Mouse (Mus musculus) CH12.LX (cell line): ENCODE measurements around the gene Col6a1. TPM values are rescaled to one million over a fixed set of nuclear protein-coding genes. Genes with fewer than 3 reads are reported as not detected.

ENCODE experiments used
- DNase-seq: peaks from one replicate; pipeline ENCODE4 v3.0.0-alpha.2; 2013; ENCODE audit errors: extremely low read depth
- H3K27ac ChIP-seq: 2 replicates; pipeline ENCODE4 v1.5.1; 2012; ENCODE audit warnings: low read depth, mild to moderate bottlenecking, control low read depth, moderate library complexity; ENCODE audit not compliant: insufficient read depth
- H3K27me3 ChIP-seq: replicated peaks from 2 replicates; pipeline ENCODE3; 2012; ENCODE audit warnings: inconsistent platforms
- H3K36me3 ChIP-seq, 2 experiments: replicated peaks in 1 of 2; 2 replicates each; pipeline versions ENCODE3 to v1.6.1; 2012; ENCODE audit warnings: inconsistent platforms in 1 of 2, low read length in 1 of 2, mild to moderate bottlenecking in 1 of 2, mixed read lengths in 1 of 2, moderate library complexity in 1 of 2; ENCODE audit not compliant: control insufficient read depth in 1 of 2, insufficient read depth in 1 of 2
- H3K4me1 ChIP-seq, 2 experiments: 2 replicates each; pipeline ENCODE4 v1.6.1; 2012; ENCODE audit warnings: inconsistent platforms in 1 of 2, moderate library complexity in 1 of 2; ENCODE audit not compliant: insufficient read depth in 2 of 2, control insufficient read depth in 1 of 2
- H3K4me2 ChIP-seq: 2 replicates; pipeline ENCODE4 v1.6.1; 2012; ENCODE audit warnings: low read depth, mild to moderate bottlenecking, control low read depth; ENCODE audit not compliant: poor library complexity, insufficient read depth, severe bottlenecking
- H3K4me3 ChIP-seq, 3 experiments: fragments of 150-350 bp in 1 of 3; sonication (generic) in 1 of 3; replicated peaks in 1 of 3; 2 replicates each; pipeline versions ENCODE3 to v1.5.1; 2011 to 2012; ENCODE audit warnings: low read depth in 2 of 3, low read length in 2 of 3, mild to moderate bottlenecking in 2 of 3, moderate library complexity in 2 of 3, control low read depth in 1 of 3, improper control_type of control experiment in 1 of 3, inconsistent platforms in 1 of 3, mixed read lengths in 1 of 3; ENCODE audit not compliant: poor library complexity in 1 of 3
- H3K79me2 ChIP-seq: replicated peaks from 2 replicates; pipeline ENCODE4 v1.6.1; 2012; ENCODE audit warnings: mild to moderate bottlenecking, moderate library complexity; ENCODE audit not compliant: control insufficient read depth, poor library complexity, insufficient read depth, severe bottlenecking; ENCODE audit errors: extremely low read depth
- H3K9ac ChIP-seq: 2 replicates; pipeline ENCODE4 v1.6.1; 2012; ENCODE audit warnings: low read depth, mild to moderate bottlenecking, control low read depth, moderate library complexity; ENCODE audit not compliant: insufficient read depth
- H3K9me3 ChIP-seq: replicated peaks from 2 replicates; pipeline ENCODE3; 2012; ENCODE audit warnings: low read length, inconsistent platforms, mixed read lengths
- BHLHE40 ChIP-seq: IDR thresholded peaks from 2 replicates; pipeline ENCODE4 v1.6.1; 2011; ENCODE audit warnings: mild to moderate bottlenecking, low read depth, low read length, improper control_type of control experiment
- CHD1 ChIP-seq: IDR thresholded peaks from 2 replicates; pipeline ENCODE4 v1.6.1; 2012; ENCODE audit warnings: low read depth, low read length, improper control_type of control experiment, inconsistent platforms
- CHD2 ChIP-seq: IDR thresholded peaks from 2 replicates; pipeline ENCODE4 v1.6.1; 2011; ENCODE audit warnings: low read length, improper control_type of control experiment
- E2F4 ChIP-seq: IDR thresholded peaks from 2 replicates; pipeline ENCODE4 v1.6.1; 2011; ENCODE audit warnings: low read depth, low read length, improper control_type of control experiment; ENCODE audit not compliant: insufficient replicate concordance
- ELF1 ChIP-seq: IDR thresholded peaks from 2 replicates; pipeline ENCODE4 v1.6.1; 2014; ENCODE audit warnings: low read depth, mild to moderate bottlenecking, inconsistent platforms, low read length, improper control_type of control experiment
- EP300 ChIP-seq: IDR thresholded peaks from 2 replicates; pipeline ENCODE4 v1.6.1; 2011; ENCODE audit warnings: low read length, improper control_type of control experiment
- ETS1 ChIP-seq: conservative IDR thresholded peaks from 2 replicates; pipeline ENCODE4 v1.6.1; 2012; ENCODE audit warnings: low read depth, mild to moderate bottlenecking, inconsistent platforms, low read length, improper control_type of control experiment, moderate library complexity
- IRF4 ChIP-seq: IDR thresholded peaks from 2 replicates; pipeline ENCODE4 v1.6.1; 2014; ENCODE audit warnings: low read depth, mild to moderate bottlenecking, inconsistent platforms, low read length, improper control_type of control experiment
- JUN ChIP-seq: IDR thresholded peaks from 2 replicates; pipeline ENCODE4 v1.6.1; 2011; ENCODE audit warnings: low read depth, mild to moderate bottlenecking, low read length, improper control_type of control experiment, moderate library complexity; ENCODE audit not compliant: insufficient read depth
- JUND ChIP-seq: conservative IDR thresholded peaks from 2 replicates; pipeline ENCODE4 v1.6.1; 2011; ENCODE audit warnings: low read depth, low read length, improper control_type of control experiment
- KAT2A ChIP-seq: IDR thresholded peaks from 2 replicates; pipeline ENCODE4 v1.6.1; 2012; ENCODE audit warnings: low read length, improper control_type of control experiment, inconsistent platforms; ENCODE audit not compliant: insufficient replicate concordance
- MAX ChIP-seq: IDR thresholded peaks from 2 replicates; pipeline ENCODE4 v1.6.1; 2011; ENCODE audit warnings: low read length, improper control_type of control experiment
- MYC ChIP-seq: IDR thresholded peaks from 2 replicates; pipeline ENCODE4 v1.6.1; 2011; ENCODE audit warnings: low read depth, mild to moderate bottlenecking, improper control_type of control experiment, low read length
- NRF1 ChIP-seq: IDR thresholded peaks from 2 replicates; pipeline ENCODE4 v1.6.1; 2014; ENCODE audit warnings: low read depth, mild to moderate bottlenecking, inconsistent platforms, low read length, improper control_type of control experiment, moderate library complexity
- PAX5 ChIP-seq: IDR thresholded peaks from 2 replicates; pipeline ENCODE4 v1.6.1; 2012; ENCODE audit warnings: low read length, inconsistent platforms, mixed read lengths
- POLR2A ChIP-seq: IDR thresholded peaks from 2 replicates; pipeline ENCODE4 v1.6.1; 2011; ENCODE audit warnings: low read depth, mild to moderate bottlenecking, improper control_type of control experiment, low read length
- POLR2AphosphoS2 ChIP-seq: IDR thresholded peaks from 2 replicates; pipeline ENCODE4 v1.6.1; 2011; ENCODE audit warnings: low read depth, low read length, improper control_type of control experiment
- RAD21 ChIP-seq: IDR thresholded peaks from 2 replicates; pipeline ENCODE4 v1.6.1; 2011; ENCODE audit warnings: low read depth, mild to moderate bottlenecking, low read length, improper control_type of control experiment, moderate library complexity
- SIN3A ChIP-seq: IDR thresholded peaks from 2 replicates; pipeline ENCODE4 v1.6.1; 2012; ENCODE audit warnings: low read length, improper control_type of control experiment, inconsistent platforms
- SMC3 ChIP-seq: IDR thresholded peaks from 2 replicates; pipeline ENCODE4 v1.6.1; 2011; ENCODE audit warnings: low read depth, low read length, improper control_type of control experiment
- TBP ChIP-seq: conservative IDR thresholded peaks from 2 replicates; pipeline ENCODE4 v1.6.1; 2011; ENCODE audit warnings: low read depth, low read length, improper control_type of control experiment
- USF2 ChIP-seq: conservative IDR thresholded peaks from 2 replicates; pipeline ENCODE4 v1.6.1; 2011; ENCODE audit warnings: low read depth, low read length, improper control_type of control experiment
- dilution Hi-C: fragments of 300-500 bp; cut with MboI; formaldehyde crosslinking; loops from 2 replicates; pipeline ENCODE4 v1.14.3; 2020; ENCODE audit warnings: low sequenced_read_pairs; ENCODE audit not compliant: extremely low pct_unique_long_range_greater_than_20kb, extremely low pct_ligation_motif_present
- in situ Hi-C: fragments of 300-500 bp; cut with MboI; formaldehyde crosslinking; loops from 3 replicates; pipeline ENCODE4 v1.14.3; 2019; ENCODE audit warnings: low sequenced_read_pairs, low pct_ligation_motif_present, low pct_unique_long_range_greater_than_20kb, mixed read lengths
- polyA plus RNA-seq: library from polyadenylated mRNA; unstranded; fragments of >175 nt; gene quantifications from 2 replicates; pipeline ENCODE4 v1.2.1, GENCODE M21; 2012; ENCODE audit warnings: low read depth; ENCODE audit not compliant: insufficient read length
- total RNA-seq, 2 experiments: library from RNA; depleted of rRNA; stranded (reverse); fragments of 300-350 nt in 1 of 2; fragments of >200 nt in 1 of 2; gene quantifications; 2 replicates each; pipeline ENCODE4 v1.2.3; 2012 to 2014

The Col6a1 gene
- total and polyA plus RNA-seq, 3 experiments = 0.21 TPM; not detected in 2

DNA sequence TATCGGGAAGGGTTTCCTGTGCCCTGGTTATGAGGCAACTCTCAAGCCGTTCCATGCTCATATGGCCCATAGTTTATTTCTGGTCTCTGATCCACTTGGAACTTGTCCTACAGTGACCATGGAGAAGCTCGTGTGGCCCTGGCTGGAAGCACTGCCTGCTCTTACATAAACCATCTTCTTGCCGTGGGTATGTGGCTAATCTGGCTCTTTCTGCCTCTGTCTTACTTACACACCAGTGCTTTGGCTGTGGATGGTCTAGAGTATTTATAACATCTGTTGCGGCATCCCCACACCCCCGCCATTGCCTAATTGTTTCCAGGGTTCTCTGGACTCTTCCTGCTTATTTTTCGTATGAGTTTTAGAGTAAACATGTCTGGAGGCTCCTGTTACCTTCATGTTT is 26.2 kb downstream of the Col6a1 start:
- Histone ChIP-seq H3K9me3 (peaks cover 19% of the 10 kb centered on the region), H3K36me3 (no peaks in the 10 kb centered on the region), H3K27ac (no peak overlapping the region), H3K4me1 (no peaks in the 10 kb centered on the region), H3K4me3 (no peak overlapping the region), H3K27me3 (peaks cover 88% of the 10 kb centered on the region), H3K9ac (no peak overlapping the region), H3K4me2 (no peak overlapping the region), H3K79me2 (no peaks in the 10 kb centered on the region)
- in situ Hi-C loops = no loop called here
- dilution Hi-C loops = no loop called here
- DNase-seq = no peak
- TF ChIP-seq ELF1 (no peak), MYC (no peak), CHD2 (no peak), POLR2A (no peak), BHLHE40 (no peak), IRF4 (no peak), TBP (no peak)

DNA sequence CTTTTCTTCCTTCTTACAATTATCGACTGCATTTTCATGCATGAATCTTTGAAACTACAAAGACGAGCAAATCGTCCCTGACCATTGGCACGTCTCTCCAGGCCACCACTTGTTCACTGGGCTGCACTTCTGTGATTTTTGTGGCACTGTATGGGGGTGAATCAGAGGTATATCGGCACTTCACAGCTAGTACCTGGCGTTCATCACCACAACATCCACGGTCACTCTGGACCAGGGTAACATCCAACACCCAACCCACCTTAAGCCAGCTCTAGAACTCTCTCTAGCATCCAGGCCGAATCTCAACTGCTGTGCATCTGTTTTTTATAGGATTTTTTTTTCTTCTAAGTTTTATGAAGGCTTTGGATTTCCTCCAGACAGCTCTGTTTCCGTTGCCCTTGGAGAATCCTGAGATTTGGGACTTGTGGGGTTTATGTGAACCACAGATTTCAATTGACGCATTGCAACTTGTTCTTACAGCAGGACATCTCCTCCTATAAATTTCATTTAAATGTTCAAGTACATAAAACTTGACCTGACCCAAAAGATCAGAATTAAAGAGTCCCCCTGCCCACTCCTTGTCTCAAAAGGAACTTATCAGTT is 30.6 kb downstream of the Col6a1 start:
- Histone ChIP-seq H3K36me3 (no peaks in the 10 kb centered on the region), H3K4me2 (no peak overlapping the region), H3K27me3 (peaks cover 89% of the 10 kb centered on the region), H3K27ac (no peak overlapping the region), H3K79me2 (no peaks in the 10 kb centered on the region), H3K9me3 (peaks cover 5% of the 10 kb centered on the region), H3K4me1 (no peaks in the 10 kb centered on the region)
- DNase-seq = no peak
- in situ Hi-C loops (no loop called here), dilution Hi-C loops (no loop called here)
- TF ChIP-seq POLR2AphosphoS2 = no peak
- no peak for TF ChIP-seq NRF1
- TF ChIP-seq EP300 = no peak
- no peak for TF ChIP-seq ETS1
- TF ChIP-seq BHLHE40 = no peak
- TF ChIP-seq JUN = no peak
- TF ChIP-seq USF2 = no peak
- TF ChIP-seq PAX5 = no peak
- TF ChIP-seq SMC3 = no peak
- no peak for TF ChIP-seq JUND
- TF ChIP-seq MAX = no peak
- no peak for TF ChIP-seq RAD21
- TF ChIP-seq E2F4 = no peak
- no peak for TF ChIP-seq CHD1
- TF ChIP-seq KAT2A = no peak
- TF ChIP-seq SIN3A = no peak
- TF ChIP-seq, all 38 proteins: peak for 0
- Histone ChIP-seq H3K9ac (no peak overlapping the region), H3K4me3 (no peak overlapping the region)
